Mouse (Mus musculus) T-helper 1 cell (primary cell): ENCODE measurements around the gene Ctnna3.

ENCODE experiments used
- in situ Hi-C: fragments of 300-600 bp; cut with MboI, MseI; formaldehyde crosslinking; loops from one replicate; pipeline ENCODE4 v1.15.1; 2025; ENCODE audit warnings: high pct_unique_total_duplicates

The Ctnna3 gene

GRCm38 (mm10) chr10:63689233-63689632 lies 259.3 kb downstream of the Ctnna3 start:
- in situ Hi-C loops: no loop called here

DNA sequence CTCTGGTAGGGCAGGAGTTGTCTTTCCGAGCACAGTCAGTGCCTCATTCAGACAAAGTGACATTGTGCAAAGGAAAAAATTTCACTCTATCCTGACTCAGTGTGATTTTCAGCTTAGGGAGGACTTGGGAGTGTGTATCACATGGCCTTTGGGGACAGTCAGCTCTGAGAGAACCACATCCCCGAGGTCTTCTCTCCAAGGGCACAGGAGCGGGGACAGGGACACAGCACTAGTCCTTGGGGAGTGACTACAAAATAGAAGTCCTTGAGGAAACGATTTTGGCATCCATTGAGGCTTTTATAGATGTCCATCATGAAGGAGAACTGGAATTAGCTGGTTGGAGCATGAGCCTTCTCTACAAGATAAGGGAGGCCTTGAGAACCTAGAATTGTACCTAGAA lies 259.8 kb downstream of the Ctnna3 start:
- in situ Hi-C loops: no loop called here

DNA sequence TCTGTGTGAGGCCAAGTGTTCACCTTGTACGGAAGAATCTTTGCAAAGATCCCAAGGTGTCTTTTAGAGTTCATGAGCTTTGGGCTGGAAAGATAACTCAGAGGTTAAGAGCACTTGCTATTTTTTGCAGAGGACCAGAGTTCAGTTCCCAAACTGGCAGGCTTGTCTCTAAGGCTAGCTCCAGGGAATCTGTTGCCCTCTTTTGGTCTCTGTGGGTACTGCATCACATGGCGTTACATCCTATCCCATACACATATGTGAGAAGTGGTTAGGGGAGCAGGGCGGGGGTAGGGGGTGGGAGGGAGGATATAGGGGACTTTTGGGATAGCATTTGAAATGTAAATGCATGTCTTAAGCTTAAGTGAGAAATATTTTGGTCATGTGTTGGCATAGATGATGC lies 262.1 kb downstream of the Ctnna3 start:
- in situ Hi-C loops: no loop called here

DNA sequence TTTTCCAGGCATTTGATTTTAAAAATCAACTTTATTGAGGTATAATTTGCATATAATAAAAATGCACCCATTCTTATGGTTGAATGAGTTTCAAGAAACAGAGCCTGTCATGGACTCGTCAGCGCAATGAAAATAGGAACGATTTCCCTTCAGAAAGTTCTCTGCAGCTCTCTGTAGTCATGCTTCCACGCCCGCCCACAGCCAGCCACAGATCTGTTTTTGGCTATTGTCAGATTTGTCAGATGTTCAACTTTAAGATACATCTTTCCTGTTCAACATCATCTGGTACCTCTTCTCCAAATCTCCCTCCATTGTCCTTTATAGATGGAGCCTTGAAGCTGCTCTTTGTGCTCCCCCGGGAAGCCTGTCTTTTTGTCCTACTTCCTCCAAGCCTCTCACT lies 280.3 kb downstream of the Ctnna3 start:
- in situ Hi-C loops: no loop called here

GRCm38 (mm10) chr10:63712530-63712929 lies 282.6 kb downstream of the Ctnna3 start:
- in situ Hi-C loops: no loop called here

GRCm38 (mm10) chr10:63714151-63714550 lies 284.3 kb downstream of the Ctnna3 start:
- in situ Hi-C loops: no loop called here

- in situ Hi-C loops: no loop called here
These were observed 339.0 kb downstream of the Ctnna3 start for GRCm38 (mm10) chr10:63768871-63769270.

- in situ Hi-C loops: no loop called here
These were observed 341.8 kb downstream of the Ctnna3 start for GRCm38 (mm10) chr10:63771656-63772055.

GRCm38 (mm10) chr10:63772074-63772473 lies 342.2 kb downstream of the Ctnna3 start:
- in situ Hi-C loops: no loop called here

- in situ Hi-C loops: no loop called here
These were observed 352.1 kb downstream of the Ctnna3 start for GRCm38 (mm10) chr10:63781948-63782347.

- in situ Hi-C loops: no loop called here
These were observed 355.1 kb downstream of the Ctnna3 start for GRCm38 (mm10) chr10:63784808-63785535.

- in situ Hi-C loops: no loop called here
These were observed 356.5 kb downstream of the Ctnna3 start for GRCm38 (mm10) chr10:63786390-63786789.

DNA sequence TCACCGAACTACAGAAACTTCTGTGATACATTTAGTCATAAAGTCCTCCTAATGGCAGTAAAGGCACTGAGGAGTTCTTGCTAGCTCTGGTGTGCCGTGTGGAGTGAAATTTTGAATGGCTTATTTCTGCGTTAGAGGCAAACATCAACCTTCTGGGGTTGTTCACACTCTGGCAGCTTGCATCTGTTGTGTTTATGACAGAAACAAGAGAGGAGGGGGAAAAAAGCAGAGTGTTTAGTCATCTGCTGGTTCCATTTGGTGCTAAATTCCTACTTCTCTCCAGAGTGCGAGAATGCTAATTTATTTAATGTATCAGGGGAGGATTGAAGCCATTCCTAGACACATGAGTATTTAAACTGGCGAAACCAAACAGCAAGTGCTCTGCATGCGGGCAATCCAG lies 374.0 kb downstream of the Ctnna3 start:
- in situ Hi-C loops: no loop called here

DNA sequence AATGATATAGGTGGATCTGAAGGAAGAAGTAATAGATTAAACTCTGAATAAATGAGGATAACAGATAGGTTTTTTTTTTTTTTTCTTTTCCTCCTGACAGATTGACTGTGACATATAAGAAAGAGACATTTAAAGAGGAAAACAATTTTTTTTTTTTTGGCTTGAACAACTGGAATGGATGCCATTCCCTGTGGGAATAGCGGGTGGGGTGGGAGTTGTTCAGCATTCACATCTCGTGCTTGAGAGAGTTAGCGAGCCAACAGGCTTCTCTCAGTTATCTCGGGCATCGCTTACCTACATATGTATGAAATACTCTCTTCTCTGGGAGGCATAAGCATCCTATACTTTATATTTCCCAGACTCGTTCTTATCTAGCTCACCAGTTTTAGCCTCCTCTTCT lies 375.7 kb downstream of the Ctnna3 start:
- in situ Hi-C loops: no loop called here

DNA sequence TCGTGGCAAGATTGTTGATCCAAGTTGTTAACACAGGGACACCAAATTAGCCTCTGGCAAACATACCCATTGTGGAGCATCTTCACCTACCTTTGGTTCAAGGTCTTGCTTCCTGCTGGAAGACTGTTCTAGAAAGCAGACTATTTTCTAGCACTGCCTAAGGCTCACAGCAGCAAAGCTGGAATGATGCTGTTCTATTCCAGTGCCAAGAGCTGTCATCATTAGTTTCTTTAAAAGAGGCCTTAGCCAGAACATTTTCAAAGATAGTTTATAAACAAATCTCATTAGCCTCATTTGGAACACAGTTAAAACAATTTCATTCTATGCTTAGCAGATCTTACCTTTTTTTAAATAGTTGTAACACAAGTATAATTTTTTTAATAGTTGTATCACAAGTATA lies 376.4 kb downstream of the Ctnna3 start:
- in situ Hi-C loops: no loop called here

- in situ Hi-C loops: no loop called here
These were observed 380.2 kb downstream of the Ctnna3 start for GRCm38 (mm10) chr10:63810043-63810617.

GRCm38 (mm10) chr10:63839011-63839410 lies 409.1 kb downstream of the Ctnna3 start:
- in situ Hi-C loops: no loop called here

- in situ Hi-C loops: no loop called here
These were observed 422.0 kb downstream of the Ctnna3 start for GRCm38 (mm10) chr10:63851946-63852345.

- in situ Hi-C loops: no loop called here
These were observed 439.2 kb downstream of the Ctnna3 start for GRCm38 (mm10) chr10:63869123-63869522.

DNA sequence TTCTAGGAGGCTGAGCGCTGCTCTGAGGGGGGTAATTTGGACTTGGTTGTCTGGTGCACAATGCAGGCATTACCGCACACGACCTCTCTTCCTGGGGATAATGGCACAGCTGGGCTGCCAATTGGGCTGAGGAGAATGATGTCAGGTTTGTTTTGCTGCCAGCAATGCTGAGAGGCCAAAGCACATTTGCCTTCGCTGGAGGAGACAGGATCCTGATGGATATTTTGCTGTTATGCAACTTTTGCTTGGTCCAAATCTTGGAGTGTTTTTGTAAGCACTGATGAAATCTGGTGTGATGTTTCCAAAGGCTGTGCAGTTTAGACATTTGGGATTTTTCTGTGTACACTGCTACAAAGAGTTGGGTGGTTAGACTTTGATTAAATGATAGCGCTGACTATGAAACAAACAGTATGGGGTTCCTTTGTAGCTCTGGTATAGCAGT lies 450.6 kb downstream of the Ctnna3 start:
- in situ Hi-C loops: no loop called here

DNA sequence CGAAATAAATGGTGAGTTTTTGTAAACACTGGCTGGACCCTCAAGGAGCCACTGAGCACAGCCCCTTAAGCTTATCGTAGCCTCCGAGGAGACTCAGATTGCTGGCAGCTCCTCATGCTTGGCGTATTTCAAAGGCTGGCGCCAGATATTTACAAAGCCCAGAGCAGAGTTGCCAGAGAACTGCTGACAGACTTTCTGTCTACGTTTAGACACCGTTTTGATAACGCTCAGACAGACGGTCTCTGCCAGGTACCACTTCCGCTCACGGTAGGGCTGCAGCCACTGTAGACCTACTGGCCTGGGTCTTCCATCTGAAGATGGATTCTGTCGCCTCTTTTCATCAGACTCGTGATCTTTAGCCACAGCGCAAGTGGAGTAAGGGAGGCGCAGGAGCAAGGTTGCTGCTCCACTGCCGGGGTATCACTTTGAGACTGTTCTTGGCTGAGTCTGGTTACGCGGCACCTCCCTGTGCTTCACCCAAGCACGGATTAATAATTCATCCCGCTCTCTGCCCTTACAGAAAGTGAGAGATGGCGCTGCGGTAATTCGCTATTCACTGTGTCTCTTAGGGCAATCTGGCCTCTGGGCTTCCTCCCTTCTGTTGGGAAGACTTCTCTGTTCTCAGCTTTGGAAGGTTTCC lies 456.7 kb downstream of the Ctnna3 start:
- in situ Hi-C loops: no loop called here

DNA sequence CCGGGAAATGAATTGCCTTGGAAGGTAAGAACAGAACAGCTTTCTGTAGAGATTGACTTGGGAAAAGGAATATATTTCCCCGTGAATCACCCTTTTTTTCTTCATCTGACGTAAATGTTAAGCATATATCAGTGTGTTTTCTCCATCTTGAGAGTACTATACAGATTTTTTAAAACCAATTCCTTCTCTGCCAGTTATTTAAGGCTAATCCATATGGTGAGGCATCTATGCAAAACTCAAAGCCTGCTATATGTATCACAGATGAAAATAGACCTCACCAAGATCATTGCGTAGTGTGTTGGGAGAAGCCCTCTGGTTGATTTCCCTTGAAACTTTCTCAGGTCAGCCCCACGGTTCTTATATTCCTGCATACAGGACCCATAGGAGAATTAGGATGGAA lies 464.7 kb downstream of the Ctnna3 start:
- in situ Hi-C loops: no loop called here

- in situ Hi-C loops: loop anchor here (10.0 kb wide), 1 partner anchor 1385 kb away; no protein-coding TSS in a partner anchor
These were observed 470.0 kb downstream of the Ctnna3 start for GRCm38 (mm10) chr10:63899891-63900290.
